Mouse (Mus musculus) retina, postnatal 7 days (tissue): ENCODE data around the gene Bloc1s1.

ENCODE experiments used
- DNase-seq: peaks from one replicate; pipeline ENCODE4 v3.0.0-alpha.2; 2012; ENCODE audit warnings: low read depth, low spot score

Bloc1s1 gene

GRCm38 (mm10) chr10:128908778-128909448, 14.9 kb downstream of the Bloc1s1 start:
- DNase-seq = no peak

DNA sequence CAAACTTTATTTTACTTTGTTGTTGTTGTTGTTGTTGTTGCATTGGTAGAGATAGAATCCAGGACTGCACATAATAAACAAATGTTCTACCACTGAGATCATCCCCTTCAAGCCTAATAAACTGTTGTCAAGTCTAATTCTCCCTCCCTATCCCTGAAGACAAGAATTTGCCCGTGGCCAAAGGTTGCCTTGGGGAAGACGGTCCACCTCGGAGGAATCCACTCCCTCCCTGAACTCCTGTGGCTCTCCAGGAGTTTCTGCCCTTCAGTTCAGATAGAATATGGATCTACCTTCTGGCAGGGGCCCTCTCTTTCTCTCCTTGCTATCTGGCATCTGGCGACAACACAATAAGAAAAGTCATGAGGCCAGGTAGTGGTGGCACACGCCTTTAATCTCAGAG, 19.0 kb downstream of the Bloc1s1 start:
- no peak for DNase-seq

DNA sequence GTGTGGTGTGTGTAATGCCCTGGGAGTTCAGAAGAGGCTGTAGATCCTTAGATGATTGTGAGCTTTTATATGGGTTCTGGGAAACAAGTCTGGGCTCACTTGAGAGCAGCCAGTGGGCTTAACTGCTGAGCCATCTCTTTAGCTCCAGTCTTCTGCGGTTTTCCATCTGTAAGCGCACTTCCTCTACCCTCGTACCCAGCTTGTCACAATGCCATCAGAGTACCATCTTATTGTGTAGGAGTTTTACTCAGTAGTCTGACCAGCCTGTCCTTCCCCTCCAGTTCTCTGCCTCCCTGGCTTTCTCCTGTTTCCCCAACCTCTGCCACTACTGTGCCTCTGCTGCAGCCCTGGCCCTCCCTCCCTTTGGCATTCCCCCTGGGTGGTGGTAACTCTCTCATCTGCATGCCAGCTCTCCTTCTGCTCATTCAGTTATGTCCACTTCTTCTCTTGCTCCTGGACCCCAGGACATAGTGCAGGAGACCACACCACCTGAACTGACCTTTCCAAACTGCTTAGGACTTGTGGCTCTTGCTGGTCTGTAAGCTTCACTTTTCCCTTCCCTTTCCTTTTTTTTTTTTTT, 21.3 kb downstream of the Bloc1s1 start:
- DNase-seq = no peak

- DNase-seq = no peak
Observed at GRCm38 (mm10) chr10:128901409-128901808, 22.4 kb downstream of the Bloc1s1 start.

- DNase-seq = no peak
Observed at GRCm38 (mm10) chr10:128900698-128901097, 23.1 kb downstream of the Bloc1s1 start, which contains the start of gene Cd63. Gene Cd63, plus strand, starts transcription at chr10:128900989.

DNA sequence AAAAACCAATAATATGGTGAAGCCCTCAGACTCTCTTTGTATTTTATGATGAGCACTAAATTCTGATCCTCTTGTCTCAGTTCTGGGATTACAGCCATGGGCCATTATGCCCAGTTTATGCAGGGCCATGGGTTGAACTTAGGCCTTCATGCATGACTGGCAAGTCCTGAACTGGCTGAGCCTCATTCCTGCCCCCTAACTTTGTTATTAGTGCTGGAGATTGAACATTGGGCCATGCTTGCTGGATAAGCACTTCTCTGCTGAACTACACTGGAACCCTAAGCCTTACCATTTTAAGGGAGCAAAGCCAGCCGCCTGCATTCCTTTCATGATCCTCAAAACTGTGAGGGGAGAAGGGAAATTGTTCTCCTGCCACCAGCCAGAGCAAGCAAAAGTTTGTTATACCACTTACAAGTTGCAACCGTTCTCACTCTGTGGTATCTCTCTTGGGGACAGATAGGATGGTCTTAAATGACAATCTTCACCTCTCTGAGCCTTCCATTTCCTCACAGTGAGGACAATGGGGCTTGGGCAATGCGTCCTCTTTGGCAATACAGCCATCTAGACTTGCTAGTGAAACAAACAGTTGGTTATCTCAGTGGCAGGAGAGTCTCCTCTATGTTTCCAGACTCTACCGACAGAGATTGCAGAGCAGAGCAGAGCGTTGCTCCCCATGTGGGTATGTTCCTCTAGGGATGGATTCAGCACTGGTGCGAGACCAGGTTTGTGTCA, 23.9 kb downstream of the Bloc1s1 start:
- no peak for DNase-seq

DNA sequence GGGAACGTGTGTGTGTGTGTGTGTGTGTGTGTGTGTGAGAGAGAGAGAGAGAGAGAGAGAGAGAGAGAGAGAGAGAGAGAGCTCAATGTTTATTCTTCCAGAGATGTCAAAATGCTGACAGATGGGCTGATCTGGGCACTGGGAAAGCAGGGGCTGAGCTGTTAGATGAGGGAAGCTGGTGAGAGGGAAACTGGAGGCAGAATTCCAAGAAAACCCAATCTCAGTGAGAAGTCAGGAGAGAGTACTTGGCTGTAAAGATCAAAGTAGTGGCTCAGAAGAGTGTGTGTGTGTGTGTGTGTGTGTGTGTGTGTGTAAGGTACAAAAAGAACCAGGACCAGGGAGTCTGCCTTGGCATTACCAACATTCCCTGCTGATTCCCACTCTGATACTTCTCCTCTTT, 26.3 kb downstream of the Bloc1s1 start:
- DNase-seq = no peak

GRCm38 (mm10) chr10:128896807-128897206, 27.0 kb downstream of the Bloc1s1 start:
- DNase-seq = no peak

DNA sequence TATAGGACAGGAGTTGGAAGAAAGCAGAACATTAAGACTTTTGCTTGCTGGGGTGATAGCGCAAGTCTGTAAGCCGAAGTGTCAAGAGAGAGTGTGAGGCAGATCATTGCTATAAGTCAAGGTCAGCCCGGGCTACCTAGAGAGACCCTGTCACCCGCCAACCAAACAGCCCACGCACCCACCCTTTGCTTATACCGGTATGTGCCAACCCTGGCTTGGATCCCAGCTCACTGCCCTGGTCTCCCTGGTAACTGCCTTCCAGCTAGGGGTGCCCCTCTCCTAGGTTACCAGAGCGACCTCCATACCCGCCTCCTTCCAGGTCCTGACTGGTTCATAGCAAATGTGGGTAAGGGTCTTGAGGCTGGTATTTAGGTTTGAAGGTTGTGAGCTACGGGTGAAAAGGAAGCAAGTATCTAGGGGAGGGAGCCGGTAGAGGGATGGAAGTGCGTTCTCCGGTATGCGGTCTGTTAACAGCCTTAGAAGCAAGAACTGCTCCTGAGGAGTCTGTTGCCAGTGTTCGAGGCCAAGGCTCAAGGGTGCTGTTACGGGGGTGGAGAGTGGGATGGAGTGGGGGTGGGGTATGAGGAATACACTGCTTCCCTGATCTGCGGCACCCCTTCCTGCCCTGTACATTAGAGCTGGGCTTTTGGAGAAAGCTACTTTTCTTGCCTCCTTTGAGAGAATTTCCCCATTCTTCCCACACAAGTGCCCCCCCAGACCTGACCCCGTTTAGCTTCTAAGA, 27.7 kb downstream of the Bloc1s1 start:
- no peak for DNase-seq

DNA sequence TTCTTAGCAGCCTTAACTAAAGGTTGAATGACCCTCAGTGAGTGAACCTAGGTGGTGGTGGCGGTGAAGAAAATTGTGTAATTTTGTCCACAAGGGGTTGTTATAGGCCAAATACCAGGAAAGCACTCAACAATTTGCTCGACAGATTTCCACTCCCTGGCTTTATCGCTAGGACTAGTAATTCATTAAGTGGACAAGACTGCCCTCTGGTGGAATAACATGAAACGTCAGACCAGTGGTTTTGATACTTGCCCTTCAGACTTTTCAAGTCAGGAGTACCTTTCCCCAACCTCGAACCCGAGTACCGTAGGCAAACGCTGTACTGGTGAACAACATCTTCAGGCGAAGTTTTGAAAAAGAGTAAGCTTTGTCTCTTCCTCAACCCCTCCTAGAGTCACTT, 28.4 kb downstream of the Bloc1s1 start:
- DNase-seq = peak; percentile 83

DNA sequence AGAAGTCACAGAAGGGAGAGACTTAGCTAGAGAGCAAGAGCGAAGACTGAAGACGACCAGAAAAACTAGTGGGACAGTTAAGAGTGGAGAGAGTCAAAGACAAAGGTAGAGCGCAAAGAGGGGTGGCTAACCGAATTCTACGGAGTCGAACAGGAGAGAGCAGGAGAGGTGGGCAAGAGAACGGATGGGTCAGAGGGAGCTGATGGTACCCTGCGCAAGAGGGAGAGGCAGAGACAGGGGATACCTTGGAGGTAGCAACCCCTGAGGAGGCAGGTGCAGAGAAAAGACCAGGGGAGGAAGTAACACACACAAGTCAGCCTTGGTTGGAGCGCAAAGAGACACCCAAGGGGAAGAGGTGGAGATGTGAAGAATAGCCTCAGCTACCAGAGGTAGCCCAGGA, 31.6 kb downstream of the Bloc1s1 start:
- no peak for DNase-seq

DNA sequence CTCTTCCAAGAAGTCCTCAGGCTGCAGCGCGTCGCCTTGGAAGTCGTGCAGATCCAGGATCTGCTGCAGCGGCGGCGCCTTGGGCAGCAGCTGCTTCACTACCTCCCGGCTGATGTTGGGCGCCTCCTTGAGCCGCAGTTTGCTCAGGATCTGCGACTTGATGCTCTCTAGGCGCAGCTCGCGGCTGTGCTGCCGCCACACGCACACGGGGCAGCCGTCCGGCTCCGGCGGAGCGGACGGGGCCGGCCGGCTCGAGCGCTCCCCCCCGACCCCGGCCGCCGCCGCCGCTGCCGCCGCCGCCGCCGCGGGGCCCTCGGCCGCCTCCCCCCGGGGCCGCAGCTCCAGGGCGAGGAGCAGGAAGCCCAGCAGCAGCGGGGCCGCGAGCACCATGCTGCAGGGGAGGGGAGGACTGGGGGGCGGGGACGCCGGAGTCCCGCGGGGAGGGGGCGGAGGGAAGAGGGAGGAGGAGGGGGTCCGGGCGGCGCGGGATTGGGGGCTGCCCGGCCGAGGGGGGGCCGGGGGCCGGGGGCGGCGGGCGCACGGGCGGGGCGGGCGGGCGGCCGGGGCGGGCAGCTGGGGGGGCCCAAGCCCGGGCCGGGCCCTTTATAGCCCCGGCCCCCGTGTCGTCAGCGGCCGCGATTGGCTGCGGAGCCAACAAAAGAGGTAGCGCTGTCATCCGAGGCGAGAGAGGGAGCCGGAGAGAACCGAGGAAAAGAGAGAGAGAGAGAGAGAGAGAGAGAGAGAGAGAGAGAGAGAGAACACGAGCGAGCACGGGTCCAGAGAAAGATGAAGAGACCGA, 32.3 kb downstream of the Bloc1s1 start, which contains the start of gene Gdf11:
TSS of gene Gdf11 (minus strand) at position 423 of the 799 bp plus-strand sequence.
- no peak for DNase-seq

GRCm38 (mm10) chr10:128890383-128891295, 33.2 kb downstream of the Bloc1s1 start:
- no peak for DNase-seq

DNA sequence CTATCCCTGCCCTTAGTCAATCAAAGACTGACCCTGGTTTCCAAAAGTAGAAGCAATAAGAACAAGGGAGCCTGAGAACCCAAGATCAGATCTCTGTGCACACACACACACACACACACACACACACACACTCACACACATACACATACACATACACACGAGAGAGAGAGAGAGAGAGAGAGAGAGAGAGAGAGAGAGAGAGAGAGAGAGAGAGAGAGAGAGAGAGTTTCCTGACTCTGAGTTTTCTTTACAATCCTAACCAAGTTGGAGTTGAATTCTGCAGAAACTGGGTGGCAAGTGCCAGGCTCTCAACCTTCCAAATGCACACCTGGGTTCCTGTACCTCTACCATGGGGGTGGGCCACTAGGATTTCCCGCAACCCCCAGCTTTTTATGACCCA, 34.0 kb downstream of the Bloc1s1 start:
- no peak for DNase-seq

DNA sequence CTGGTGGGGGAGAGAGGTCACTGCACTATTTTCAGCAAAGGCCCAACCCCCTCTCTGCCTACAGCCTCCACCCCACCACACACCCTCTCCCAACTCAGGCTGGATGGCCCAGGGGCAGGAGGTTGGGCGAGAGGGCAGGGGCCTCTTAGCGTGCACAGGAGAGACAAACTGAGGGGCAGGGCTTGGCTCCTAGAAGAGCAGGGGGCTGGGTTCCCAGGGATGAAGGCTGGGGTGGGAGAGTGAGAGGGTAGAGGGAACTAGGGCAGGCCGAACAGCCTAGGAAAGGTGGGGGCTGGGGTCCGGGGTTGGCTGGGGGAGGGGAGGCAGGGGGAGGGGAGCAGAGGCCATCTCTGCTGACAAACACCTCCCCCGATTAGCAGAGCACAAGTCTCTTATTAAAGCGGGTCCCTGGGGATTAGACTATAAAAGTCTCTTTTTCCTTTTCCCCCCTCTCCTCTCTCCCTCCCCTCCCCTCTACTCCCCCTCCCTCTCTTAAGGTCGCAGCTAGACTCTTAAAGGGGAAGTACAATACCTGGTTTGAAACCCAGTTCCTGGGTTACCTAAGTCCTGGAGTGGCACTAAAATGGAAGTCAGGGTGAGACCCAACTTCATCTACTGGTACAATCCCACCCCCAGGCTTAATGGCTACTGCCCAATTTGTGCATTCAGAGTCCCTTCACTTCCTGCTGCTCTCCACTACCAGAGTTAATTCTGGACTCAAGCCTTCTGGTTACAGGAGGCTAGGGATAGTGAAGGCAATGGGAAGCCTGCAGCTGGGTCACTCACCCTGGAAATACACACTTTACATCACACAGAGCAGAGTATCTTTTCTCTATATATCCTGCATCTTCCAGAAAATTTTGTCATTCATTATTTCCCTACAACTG, 34.7 kb downstream of the Bloc1s1 start:
- no peak for DNase-seq

DNA sequence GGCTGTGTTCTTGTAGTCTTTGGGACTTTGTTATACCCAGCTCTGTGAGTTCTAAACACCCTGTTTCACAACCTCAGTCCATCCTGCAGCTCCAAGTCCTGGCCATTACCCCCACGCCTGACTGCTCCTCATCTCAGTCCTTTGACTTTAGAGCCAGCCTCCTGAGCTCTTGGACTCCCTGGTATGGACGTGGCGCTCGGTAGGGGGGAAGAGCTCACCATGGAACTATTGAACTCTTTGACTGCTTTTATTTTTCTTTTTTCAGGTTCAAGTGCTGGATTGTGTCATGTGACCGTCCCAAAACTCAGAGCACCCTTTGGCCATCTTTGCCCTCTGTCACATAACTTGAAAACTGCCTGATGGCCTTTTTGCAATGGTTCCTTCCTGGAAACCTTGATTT, 41.8 kb downstream of the Bloc1s1 start:
- no peak for DNase-seq

GRCm38 (mm10) chr10:128878811-128879210, 45.0 kb downstream of the Bloc1s1 start:
- no peak for DNase-seq

DNA sequence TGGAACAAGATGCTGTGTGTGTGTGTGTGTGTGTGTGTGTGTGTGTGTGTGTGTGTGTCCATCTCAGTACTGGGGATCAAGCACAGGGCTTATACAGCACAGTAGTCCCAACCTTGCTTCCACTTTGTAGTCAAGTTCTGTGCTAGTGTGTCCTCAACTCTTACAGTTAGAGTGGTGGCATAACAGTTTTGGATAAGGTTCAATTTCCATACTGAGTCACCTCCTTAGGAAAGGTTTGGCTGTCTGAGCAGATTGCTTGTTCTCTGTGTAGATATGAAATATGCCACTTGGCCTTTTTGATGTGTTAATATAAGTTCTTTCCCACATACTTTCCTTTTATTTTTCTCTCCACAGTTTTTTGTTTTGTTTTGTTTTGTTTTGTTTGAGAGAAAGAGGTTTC, 45.5 kb downstream of the Bloc1s1 start:
- no peak for DNase-seq

DNA sequence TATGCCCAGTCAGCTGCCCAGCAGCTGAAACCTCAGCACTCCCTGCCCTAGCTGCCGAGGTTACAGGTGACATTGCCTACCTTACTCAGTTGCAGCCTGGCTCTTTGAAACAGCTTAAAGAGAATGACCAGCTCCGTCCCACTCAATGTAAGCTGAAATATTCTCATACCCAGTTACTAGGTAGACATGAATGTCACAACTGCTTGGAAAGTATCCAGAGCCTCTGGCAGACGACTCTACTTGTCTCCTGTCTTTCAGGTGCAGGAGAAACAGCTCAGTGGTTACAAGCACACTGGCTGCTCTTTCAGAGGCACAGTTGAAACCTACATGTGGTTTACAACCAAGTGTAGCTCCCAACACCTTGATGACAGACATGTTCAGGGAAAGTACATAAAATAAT, 53.5 kb downstream of the Bloc1s1 start:
- DNase-seq = no peak
